ENCODE assay signal across 29 mouse cellular contexts in genomic region chr7:144847067-144847466, GRCm38 (mm10). TPM values are rescaled to one million over a fixed set of nuclear protein-coding genes. Genes with fewer than 3 reads are reported as not detected.
DNase-seq lines count a peak whose midpoint lies in the region; ATAC-seq and TF ChIP-seq lines count a peak whose summit lies in the region.
"Had no signal": no experiment of that assay in that cellular context is flagged by ENCODE, and none has a peak within 500 bp of the region (broad histone marks: within the 10 kb centered on the region; RNA-seq: fewer than 3 reads in every experiment).

Fgf4 (plus strand) TSS chr7:144847367.

- TF ChIP-seq CTCF in E14TG2a.4 (conservative IDR thresholded peaks at IDR 0.05; ENCODE audit: low read length): no peak
- no peak for TF ChIP-seq CTCF in ES-Bruce4 (IDR thresholded peaks at IDR 0.05; ENCODE audit: low read depth, low read length)

- DNase-seq in ES-E14 (ENCODE audit: low read depth, low spot score): no peak
- no peak for DNase-seq in layer of hippocampus, adult 18-20 months (ENCODE audit: low spot score in 2 of 2)
- DNase-seq in spleen, postnatal 14 days (ENCODE audit: low spot score in 2 of 2): no peak
- DNase-seq: adrenal gland, adult 2 months; adrenal gland, adult 8-10 months; adrenal gland, postnatal 10 days; adrenal gland, postnatal 14 days; adrenal gland, postnatal 25 days; adrenal gland, postnatal 36 days; B cell, adult 2 months; cerebellum, adult 11 months; cerebellum, adult 11-12 months; cerebellum, adult 18-20 months; cerebellum, adult 2 months; cerebellum, adult 8-10 months; cerebellum, adult 9-10 months had no signal

- no peak within 1 kb of the TSS for H3K27ac ChIP-seq in ES-Bruce4 (ENCODE audit: insufficient read depth, low read length)
- H3K27ac ChIP-seq in ES-E14 (ENCODE audit: insufficient read depth, low read depth, low read length, poor library complexity, severe bottlenecking): no peak within 1 kb of the TSS
- H3K27ac ChIP-seq in hindbrain, embryonic 12.5 days: no peak within 1 kb of the TSS

- H3K9me3 ChIP-seq in E14TG2a.4 (ENCODE audit: low read length): no peaks in the 10 kb centered on the region
- no peaks in the 10 kb centered on the region for H3K9me3 ChIP-seq in ES-Bruce4 (replicated peaks; ENCODE audit: control insufficient read depth, insufficient read depth, low read length, poor library complexity, severe bottlenecking)
- no peaks in the 10 kb centered on the region for H3K9me3 ChIP-seq in ES-E14 (ENCODE audit: control insufficient read depth, insufficient read depth, low read depth, low read length)
- no peaks in the 10 kb centered on the region for H3K9me3 ChIP-seq in hindbrain, embryonic 12.5 days (replicated peaks)
- H3K9me3 ChIP-seq: G1E had no signal

- no peak for TF ChIP-seq POLR2A in ES-Bruce4 (IDR thresholded peaks at IDR 0.05; ENCODE audit: insufficient read depth, low read length)

- peaks cover 11% of the 10 kb centered on the region; the same call in 1 of the 2 replicates for H3K36me3 ChIP-seq in E14TG2a.4 (ENCODE audit: insufficient read depth, low read length)
- no peaks in the 10 kb centered on the region for H3K36me3 ChIP-seq in ES-Bruce4 (ENCODE audit: control insufficient read depth, insufficient read depth, low read length, poor library complexity, severe bottlenecking)
- H3K36me3 ChIP-seq in ES-E14 (ENCODE audit: control insufficient read depth, insufficient read depth, low read length, poor library complexity, severe bottlenecking): no peaks in the 10 kb centered on the region
- H3K36me3 ChIP-seq in hindbrain, embryonic 12.5 days: no peaks in the 10 kb centered on the region

- H3K4me3 ChIP-seq in E14TG2a.4 (replicated peaks; ENCODE audit: low read length) (0 out of 2 replicates have a peak within 1 kb of the TSS, but pooled peaks have one; percentile 4), ES-Bruce4 (ENCODE audit: low read depth, low read length) (no peak within 1 kb of the TSS), ES-E14 (ENCODE audit: insufficient read depth in 1 of 2, low read depth in 1 of 2, low read length in 2 of 2, poor library complexity in 1 of 2, severe bottlenecking in 1 of 2) (no peak within 1 kb of the TSS)
- H3K4me3 ChIP-seq in hindbrain, embryonic 12.5 days: no peak within 1 kb of the TSS

- TF ChIP-seq EP300 in ES-Bruce4 (IDR thresholded peaks at IDR 0.05; ENCODE audit: insufficient read depth, low read depth, low read length): no peak

- no peak within 1 kb of the TSS for H3K4me2 ChIP-seq in hindbrain, embryonic 12.5 days (replicated peaks)

- no peak for ATAC-seq in hindbrain, embryonic 12.5 days (ENCODE audit: low FRiP score)
- ATAC-seq: activated CD4-positive, CD25-positive, alpha-beta regulatory T cell, adult 4 months; CD4-positive, CD25-positive, alpha-beta regulatory T cell, adult 4 months; Patski had no signal

- peaks cover 12% of the 10 kb centered on the region for H3K27me3 ChIP-seq in E14TG2a.4 (ENCODE audit: insufficient read depth, low read length)
- H3K27me3 ChIP-seq in ES-Bruce4 (ENCODE audit: control insufficient read depth, insufficient read depth, low read length, poor library complexity, severe bottlenecking): no peaks in the 10 kb centered on the region
- H3K27me3 ChIP-seq in hindbrain, embryonic 12.5 days: peaks cover 34% of the 10 kb centered on the region

- in situ Hi-C loops in ES-E14 (cut with MboI; ENCODE audit: low sequenced_read_pairs in 2 of 2, unreplicated experiment in 2 of 2): no loop called here

- H3K9ac ChIP-seq in ES-Bruce4 (ENCODE audit: low read depth, poor library complexity, severe bottlenecking) (no peak within 1 kb of the TSS), ES-E14 (ENCODE audit: insufficient read depth, low read depth, low read length, poor library complexity, severe bottlenecking) (no peak within 1 kb of the TSS)
- H3K9ac ChIP-seq in hindbrain, embryonic 12.5 days: no peak within 1 kb of the TSS

- H3K4me1 ChIP-seq in E14TG2a.4 (replicated peaks; ENCODE audit: low read depth, low read length): peaks cover 82% of the 10 kb centered on the region
- H3K4me1 ChIP-seq in ES-Bruce4 (ENCODE audit: control insufficient read depth, insufficient read depth, low read length): peaks cover 7% of the 10 kb centered on the region
- H3K4me1 ChIP-seq in ES-E14 (ENCODE audit: control insufficient read depth in 2 of 2, insufficient read depth in 2 of 2, low read length in 2 of 2, poor library complexity in 1 of 2): peaks cover 1 to 10% of the 10 kb centered on the region in 2 experiments; a peak in 3 of 4 replicates
- no peaks in the 10 kb centered on the region for H3K4me1 ChIP-seq in hindbrain, embryonic 12.5 days

TF ChIP-seq in ES-E14, 5 proteins besides CTCF, POLR2A, EP300 and RAD21:
- TF ChIP-seq HCFC1 (IDR thresholded peaks at IDR 0.05; ENCODE audit: borderline replicate concordance, insufficient read depth, low read length): no peak
- TF ChIP-seq CHD2 (IDR thresholded peaks at IDR 0.05; ENCODE audit: low read depth, low read length): no peak
- no peak for TF ChIP-seq ZC3H11A (IDR thresholded peaks at IDR 0.05; ENCODE audit: borderline replicate concordance, low read depth, low read length)
- TF ChIP-seq MAFK (IDR thresholded peaks at IDR 0.05; ENCODE audit: insufficient read depth, low read depth, low read length): no peak
- no peak for TF ChIP-seq ZNF384 (IDR thresholded peaks at IDR 0.05; ENCODE audit: low read depth, low read length)

RNA-seq across cellular contexts. Expression of gene Fgf4, which starts in this region (rescaled TPM):
- polyA plus RNA-seq in ES-Bruce4 (2011; ENCODE audit: insufficient read depth, insufficient read length, low read depth, missing spikeins): 82.9 and 84.3 TPM in 2 replicates
- 147 and 268 TPM in 2 replicates for total RNA-seq in ES-E14 (2012; rRNA removed)
- not detected for total RNA-seq in layer of hippocampus, adult 18-20 months (2021)
- polyA plus RNA-seq in hindbrain, embryonic 12.5 days (2016; fragmentation: Nextera tagmentation; extraction: Ambion mirVana): 0.13 and 0.46 TPM in 2 replicates
- total RNA-seq: adrenal gland, adult 18-20 months; adrenal gland, adult 2 months; adrenal gland, adult 8-10 months; adrenal gland, postnatal 10 days; adrenal gland, postnatal 14 days; adrenal gland, postnatal 25 days; adrenal gland, postnatal 36 days; adrenal gland, postnatal 4 days; CH12.LX; G1E; MEL had no signal
- polyA plus RNA-seq: activated CD4-positive, CD25-positive, alpha-beta regulatory T cell, adult 4 months; adrenal gland, adult 2 months; brain, embryonic 14.5 days; C2C12; cerebellum, adult 2 months; G1E; Patski had no signal

Comparison
In these comparisons a context has a peak if more than half of its experiments do, and no peak if none do; other contexts are left out.
1. RNA of gene Fgf4 (total RNA-seq): 147 to 268 TPM in ES-E14; not detected in layer of hippocampus, adult 18-20 months; every median in the first group is over 100 times any median in the second.
2. RNA of gene Fgf4 (polyA plus RNA-seq): 82.9 to 84.3 TPM in ES-Bruce4; 0.13 to 0.46 TPM in hindbrain, embryonic 12.5 days; every median in the first group is over 10 times any median in the second.